Mouse (Mus musculus): ENCODE data around the gene Zkscan17. TPM values are rescaled to one million over a fixed set of nuclear protein-coding genes. Genes with fewer than 3 reads are reported as not detected.

Zkscan17 gene
- polyA plus RNA-seq, 1 experiment from 2014 or later = 17.0 TPM

DNA sequence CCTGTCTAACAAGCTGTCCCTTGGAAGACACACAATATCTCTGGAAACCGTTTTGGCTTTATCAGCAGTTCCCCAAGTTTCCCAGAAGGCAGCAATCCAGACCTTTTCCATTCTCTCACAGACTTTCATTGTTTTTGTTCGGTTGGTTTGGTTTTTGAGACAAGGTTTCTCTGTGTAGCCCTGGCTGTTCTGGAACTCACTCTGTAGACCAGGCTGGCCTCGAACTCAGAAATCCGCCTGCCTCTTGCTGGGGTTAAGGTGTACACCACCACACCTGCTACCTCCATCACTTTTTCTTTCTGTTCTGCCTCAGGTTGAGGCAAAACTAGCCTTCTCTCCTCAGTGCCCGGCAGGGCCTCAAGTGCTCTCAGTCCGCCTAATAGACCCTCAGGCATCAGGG lies 12.2 kb downstream of the Zkscan17 start:
- no peaks in the 10 kb centered on the region for H3K9me3 ChIP-seq
- no peak for ATAC-seq (ENCODE audit: insufficient read depth, low FRiP score, low read depth)

DNA sequence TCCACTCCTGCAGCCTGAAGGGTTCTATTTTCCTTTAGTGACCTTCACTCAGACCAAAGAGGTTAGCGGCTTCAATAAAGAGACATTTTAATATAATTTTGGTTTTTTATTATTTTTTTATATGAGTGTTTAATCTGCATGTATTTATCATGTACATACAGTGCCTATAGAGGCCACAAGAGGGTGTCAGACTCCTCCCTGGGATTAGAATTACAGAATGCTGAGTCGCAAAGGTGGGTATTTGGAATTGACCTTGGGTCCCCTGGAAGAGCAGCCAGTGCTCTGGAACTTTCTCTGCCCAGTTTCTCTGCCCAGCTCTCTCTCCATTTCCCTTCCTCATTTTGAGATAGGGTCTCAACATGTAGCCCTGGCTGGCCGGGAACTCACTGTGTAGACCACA lies 13.0 kb downstream of the Zkscan17 start:
- Histone ChIP-seq H3K4me2 (no peak overlapping the region), H3K4me1 (no peaks in the 10 kb centered on the region), H3K9ac (no peak overlapping the region), H3K27me3 (replicated peaks) (no peaks in the 10 kb centered on the region), H3K9me3 (no peaks in the 10 kb centered on the region), H3K36me3 (0 out of 2 replicates have a peak, but pooled peaks cover 4% of the 10 kb centered on the region), H3K27ac (no peak overlapping the region), H3K4me3 (replicated peaks) (no peak overlapping the region)
- no peak for ATAC-seq (ENCODE audit: insufficient read depth, low FRiP score, low read depth)
- WGBS = 81% methylated on average over 3 of the region's 3 CpGs

More for the DNA sequence above, 12.2 kb downstream of the Zkscan17 start:
- no peak overlapping the region for H3K4me3 ChIP-seq (replicated peaks)
- 0 out of 2 replicates have a peak, but pooled peaks cover 4% of the 10 kb centered on the region for H3K36me3 ChIP-seq
- 59% methylated on average over 6 of the region's 6 CpGs for WGBS
- H3K4me1 ChIP-seq = no peaks in the 10 kb centered on the region
- no peak overlapping the region for H3K4me2 ChIP-seq
- no peak overlapping the region for H3K9ac ChIP-seq
- H3K27me3 ChIP-seq (replicated peaks) = no peaks in the 10 kb centered on the region
- no peak overlapping the region for H3K27ac ChIP-seq

- no peak overlapping the region for H3K9ac ChIP-seq
- H3K27me3 ChIP-seq (replicated peaks) = no peaks in the 10 kb centered on the region
- 81% methylated on average over 10 of the region's 10 CpGs for WGBS
- H3K9me3 ChIP-seq = no peaks in the 10 kb centered on the region
- no peak for ATAC-seq (ENCODE audit: insufficient read depth, low FRiP score, low read depth)
- 0 out of 2 replicates have a peak, but pooled peaks cover 3% of the 10 kb centered on the region for H3K4me1 ChIP-seq
- H3K4me3 ChIP-seq (replicated peaks) = no peak overlapping the region
- H3K4me2 ChIP-seq = no peak overlapping the region
- 0 out of 2 replicates have a peak, but pooled peaks cover 4% of the 10 kb centered on the region for H3K36me3 ChIP-seq
- no peak overlapping the region for H3K27ac ChIP-seq
Measured at GRCm38 (mm10) chr11:59512733-59513132, 13.8 kb downstream of the Zkscan17 start.

GRCm38 (mm10) chr11:59511558-59511957 lies 15.0 kb downstream of the Zkscan17 start:
- H3K4me2 ChIP-seq = no peak overlapping the region
- H3K36me3 ChIP-seq = 0 out of 2 replicates have a peak, but pooled peaks cover 4% of the 10 kb centered on the region
- no peak overlapping the region for H3K9ac ChIP-seq
- no peaks in the 10 kb centered on the region for H3K9me3 ChIP-seq
- H3K27ac ChIP-seq = no peak overlapping the region
- H3K4me1 ChIP-seq = peaks cover 13% of the 10 kb centered on the region
- H3K27me3 ChIP-seq (replicated peaks) = no peaks in the 10 kb centered on the region
- ATAC-seq (ENCODE audit: insufficient read depth, low FRiP score, low read depth) = no peak
- no peak overlapping the region for H3K4me3 ChIP-seq (replicated peaks)
- 60% methylated on average over 1 of the region's 1 CpGs for WGBS

- ATAC-seq (ENCODE audit: insufficient read depth, low FRiP score, low read depth) = no peak
- H3K4me1 ChIP-seq = peaks cover 20% of the 10 kb centered on the region
- peaks cover 23% of the 10 kb centered on the region for H3K36me3 ChIP-seq
- no peaks in the 10 kb centered on the region for H3K27me3 ChIP-seq (replicated peaks)
- H3K9ac ChIP-seq = peak overlapping the region; percentile 93
- no peaks in the 10 kb centered on the region for H3K9me3 ChIP-seq
- H3K27ac ChIP-seq = peak overlapping the region; percentile 95
- H3K4me3 ChIP-seq (replicated peaks) = peak overlapping the region; percentile 87
- H3K4me2 ChIP-seq = peak overlapping the region; percentile 97
- 2% methylated on average over 14 of the region's 14 CpGs for WGBS
Measured at GRCm38 (mm10) chr11:59506713-59507074, 19.9 kb downstream of the Zkscan17 start.

- peak; percentile 93 for ATAC-seq (ENCODE audit: insufficient read depth, low FRiP score, low read depth)
- H3K27ac ChIP-seq = peak overlapping the region; percentile 95
- H3K36me3 ChIP-seq = peaks cover 21% of the 10 kb centered on the region
- peak overlapping the region; percentile 87 for H3K4me3 ChIP-seq (replicated peaks)
- no peaks in the 10 kb centered on the region for H3K27me3 ChIP-seq (replicated peaks)
- peak overlapping the region; percentile 93 for H3K9ac ChIP-seq
- H3K9me3 ChIP-seq = no peaks in the 10 kb centered on the region
- H3K4me2 ChIP-seq = peak overlapping the region; percentile 97
- under 1% methylated on average over 65 of the region's 71 CpGs for whole genome bisulfite sequencing
- H3K4me1 ChIP-seq = peaks cover 20% of the 10 kb centered on the region
Measured at GRCm38 (mm10) chr11:59505839-59506712, 20.5 kb downstream of the Zkscan17 start.

DNA sequence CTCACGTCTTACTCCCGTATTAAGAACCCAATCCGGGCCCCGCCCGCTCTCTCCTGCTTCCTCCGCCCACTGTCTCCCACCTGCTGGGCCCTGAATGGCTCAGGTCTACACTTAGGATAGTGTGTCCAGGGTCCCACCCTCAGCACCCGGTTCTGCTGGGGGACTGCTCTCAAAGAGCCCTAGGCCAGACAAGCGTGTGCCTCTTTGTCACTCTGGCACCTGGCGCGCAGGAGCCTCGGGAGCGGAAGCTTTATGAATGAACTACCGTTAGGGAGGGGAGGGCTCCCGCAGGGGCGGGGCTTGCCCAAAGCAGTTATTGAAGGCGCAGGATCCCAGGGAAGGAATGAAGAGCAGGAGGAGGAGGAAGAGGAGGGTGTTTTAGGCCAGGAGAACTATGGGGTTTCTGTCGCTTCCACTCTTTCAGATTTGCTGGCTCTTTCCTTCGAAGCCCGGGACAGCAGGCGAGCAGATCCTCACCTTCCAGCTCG lies 21.2 kb downstream of the Zkscan17 start:
- WGBS = 0% methylated on average over 21 of the region's 21 CpGs
- Histone ChIP-seq H3K9me3 (no peaks in the 10 kb centered on the region), H3K4me3 (replicated peaks) (peak overlapping the region; percentile 87), H3K4me2 (peak overlapping the region; percentile 97), H3K36me3 (peaks cover 28% of the 10 kb centered on the region), H3K27ac (peak overlapping the region; percentile 95), H3K9ac (peak overlapping the region; percentile 93), H3K27me3 (replicated peaks) (no peaks in the 10 kb centered on the region), H3K4me1 (peaks cover 20% of the 10 kb centered on the region)
- peak; percentile 56 for ATAC-seq (ENCODE audit: insufficient read depth, low FRiP score, low read depth)

DNA sequence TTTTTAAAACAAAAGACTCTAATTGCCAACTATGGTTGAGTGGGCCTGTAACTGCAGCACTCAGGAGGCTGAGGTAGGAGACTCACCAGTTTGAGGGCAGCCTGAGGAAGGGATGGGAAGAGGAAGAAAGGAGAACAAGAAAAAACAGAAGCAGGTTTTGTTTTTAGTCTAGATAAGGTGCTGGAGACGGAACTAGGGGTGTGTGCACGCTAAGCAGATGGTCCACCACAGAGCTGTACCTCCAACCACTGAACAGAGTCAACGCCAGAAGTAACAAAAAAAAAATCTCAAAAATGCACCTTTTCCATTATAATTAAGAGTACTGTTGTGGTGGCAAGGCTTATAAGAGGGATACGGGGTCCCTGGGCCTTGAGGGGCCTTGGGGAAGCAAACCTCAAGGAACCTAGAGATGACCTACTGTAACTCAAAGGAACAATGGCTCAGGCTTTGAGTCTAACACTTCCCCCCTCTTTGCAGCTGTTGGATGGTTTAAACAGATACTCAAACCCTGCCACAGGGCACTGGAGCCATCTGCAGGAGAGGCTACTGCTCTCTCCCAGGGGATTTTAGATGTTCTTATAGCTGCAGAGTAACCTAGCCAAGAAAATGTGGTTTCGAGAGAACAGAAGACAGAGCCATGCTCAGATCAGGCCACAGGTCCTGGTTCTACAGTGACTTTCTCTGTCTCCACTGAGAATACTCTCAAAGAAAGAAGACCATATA lies 24.4 kb downstream of the Zkscan17 start:
- H3K27me3 ChIP-seq (replicated peaks) = no peaks in the 10 kb centered on the region
- no peak overlapping the region for H3K9ac ChIP-seq
- no peak overlapping the region for H3K27ac ChIP-seq
- peaks cover 46% of the 10 kb centered on the region for H3K36me3 ChIP-seq
- no peak for ATAC-seq (ENCODE audit: insufficient read depth, low FRiP score, low read depth)
- H3K9me3 ChIP-seq = no peaks in the 10 kb centered on the region
- peaks cover 12% of the 10 kb centered on the region for H3K4me1 ChIP-seq
- no peak overlapping the region for H3K4me3 ChIP-seq (replicated peaks)
- H3K4me2 ChIP-seq = no peak overlapping the region
- 86% methylated on average over 5 of the region's 5 CpGs for WGBS

GRCm38 (mm10) chr11:59497747-59498146 lies 28.8 kb downstream of the Zkscan17 start:
- Histone ChIP-seq H3K27ac (no peak overlapping the region), H3K9ac (no peak overlapping the region), H3K4me1 (no peaks in the 10 kb centered on the region), H3K36me3 (peaks cover 64% of the 10 kb centered on the region), H3K27me3 (replicated peaks) (no peaks in the 10 kb centered on the region), H3K4me2 (no peak overlapping the region), H3K4me3 (replicated peaks) (no peak overlapping the region), H3K9me3 (no peaks in the 10 kb centered on the region)
- no peak for ATAC-seq (ENCODE audit: insufficient read depth, low FRiP score, low read depth)
- 92% methylated on average over 7 of the region's 7 CpGs for WGBS

GRCm38 (mm10) chr11:59496672-59497310 lies 29.8 kb downstream of the Zkscan17 start:
- no peaks in the 10 kb centered on the region for H3K9me3 ChIP-seq
- H3K4me2 ChIP-seq = no peak overlapping the region
- no peak overlapping the region for H3K9ac ChIP-seq
- H3K27ac ChIP-seq = no peak overlapping the region
- no peaks in the 10 kb centered on the region for H3K4me1 ChIP-seq
- H3K4me3 ChIP-seq (replicated peaks) = no peak overlapping the region
- no peaks in the 10 kb centered on the region for H3K27me3 ChIP-seq (replicated peaks)
- no peak for ATAC-seq (ENCODE audit: insufficient read depth, low FRiP score, low read depth)
- H3K36me3 ChIP-seq = peaks cover 65% of the 10 kb centered on the region
- WGBS = 83% methylated on average over 6 of the region's 6 CpGs

- Histone ChIP-seq H3K9me3 (no peaks in the 10 kb centered on the region), H3K9ac (no peak overlapping the region), H3K27me3 (replicated peaks) (no peaks in the 10 kb centered on the region), H3K27ac (no peak overlapping the region), H3K4me2 (no peak overlapping the region), H3K4me3 (replicated peaks) (no peak overlapping the region), H3K36me3 (peaks cover 38% of the 10 kb centered on the region), H3K4me1 (no peaks in the 10 kb centered on the region)
- 80% methylated on average over 8 of the region's 8 CpGs for WGBS
- ATAC-seq (ENCODE audit: insufficient read depth, low FRiP score, low read depth) = no peak
Measured at GRCm38 (mm10) chr11:59486222-59486621, 40.3 kb downstream of the Zkscan17 start.

Data from stomach, embryonic 15.5 days (tissue).